Mouse (Mus musculus) liver, adult 2 months (tissue): ENCODE data around the gene Scaf1.

Experiments used
- CTCF ChIP-seq: fragments of 200-500 bp; IDR thresholded peaks from 2 replicates; pipeline ENCODE4 v1.5.1; 2011; ENCODE audit warnings: low read depth, low read length, control low read depth
- POLR2A ChIP-seq: fragments of 200-500 bp; IDR thresholded peaks from 2 replicates; pipeline ENCODE4 v1.6.1; 2011; ENCODE audit warnings: low read length, control low read depth; ENCODE audit not compliant: insufficient read depth; ENCODE audit errors: extremely low read depth

DNA sequence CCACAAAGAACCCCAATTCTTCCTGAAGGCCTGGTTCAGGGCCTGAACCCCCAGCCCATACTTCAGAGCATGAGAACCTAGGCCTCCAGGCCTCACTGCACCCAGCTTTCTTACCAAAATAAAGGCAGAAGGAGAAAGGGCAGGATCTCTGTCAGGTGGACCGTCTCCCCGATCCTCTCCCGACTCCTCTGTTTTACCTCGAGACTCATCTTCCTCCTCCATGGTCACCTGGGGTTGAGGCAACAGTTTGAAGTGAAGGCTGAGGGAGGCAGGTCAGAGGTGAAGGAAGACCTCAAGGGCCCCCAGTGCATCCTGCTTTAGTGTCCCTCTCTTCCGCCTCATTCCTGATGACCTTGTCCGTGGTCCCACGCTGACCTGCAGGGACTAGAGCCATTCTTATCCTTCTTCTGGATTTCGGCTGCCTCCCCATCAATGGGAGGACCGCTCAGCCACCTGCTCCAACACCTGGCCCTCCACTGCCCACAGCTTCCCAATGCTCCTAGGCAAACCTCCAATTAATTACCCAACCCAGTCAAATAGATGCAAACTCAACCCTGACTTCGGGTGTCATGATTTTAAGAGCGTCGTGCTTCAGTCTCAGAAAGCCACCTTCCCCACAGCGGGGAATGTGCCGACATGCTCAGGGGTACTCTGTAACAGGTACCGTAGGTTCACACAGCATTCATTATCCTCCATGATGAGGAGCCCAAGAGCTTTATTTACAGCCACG lies 2.6 kb downstream of the Scaf1 start:
- TF ChIP-seq CTCF (no peak), POLR2A (no peak)
